Mouse (Mus musculus): ENCODE measurements around the gene Slc52a3. TPM values are rescaled to one million over a fixed set of nuclear protein-coding genes. Genes with fewer than 3 reads are reported as not detected.

Slc52a3 gene
- polyA plus RNA-seq, 2 experiments, result 2.7 to 3.6 TPM

GRCm38 (mm10) chr2:152048003-152048980 is 52.0 kb downstream of the Slc52a3 start:
- Histone ChIP-seq H3K9me3 (ENCODE audit: control insufficient read depth, low read length) (no peaks in the 10 kb centered on the region), H3K4me2 (replicated peaks; ENCODE audit: low read depth, low read length, severe bottlenecking) (peak overlapping the region; percentile 96), H3K4me1 (ENCODE audit: control insufficient read depth, insufficient read depth, low read length) (peaks cover 2% of the 10 kb centered on the region; the same call in 1 of the 2 replicates), H3K27me3 (ENCODE audit: control insufficient read depth, insufficient read depth, low read length) (peaks cover 55% of the 10 kb centered on the region), H3K27ac (replicated peaks; ENCODE audit: low read depth, low read length) (no peak overlapping the region), H3K36me3 (ENCODE audit: control insufficient read depth, insufficient read depth, low read length) (no peaks in the 10 kb centered on the region), H3K9ac (ENCODE audit: low read depth, low read length, severe bottlenecking) (peak overlapping the region; percentile 60), H3K4me3 (replicated peaks; ENCODE audit: low read length) (peak overlapping the region; percentile 53)
- ATAC-seq (ENCODE audit: low FRiP score, low read depth), result 0 out of 2 replicates have a peak, but pooled peaks have one; percentile 42
- no peak for TF ChIP-seq POLR2A (IDR thresholded peaks at IDR 0.05; ENCODE audit: borderline replicate concordance, extremely low read depth, insufficient read depth, insufficient read length)
- DNase-seq (ENCODE audit: low spot score), result no peak
- under 1% methylated on average over 37 of the region's 82 CpGs for WGBS

- Histone ChIP-seq H3K9me3 (ENCODE audit: control insufficient read depth, low read length) (no peaks in the 10 kb centered on the region), H3K36me3 (ENCODE audit: control insufficient read depth, insufficient read depth, low read length) (no peaks in the 10 kb centered on the region), H3K4me1 (ENCODE audit: control insufficient read depth, insufficient read depth, low read length) (peaks cover 2% of the 10 kb centered on the region; the same call in 1 of the 2 replicates), H3K4me2 (replicated peaks; ENCODE audit: low read depth, low read length, severe bottlenecking) (peak overlapping the region; percentile 96), H3K27ac (replicated peaks; ENCODE audit: low read depth, low read length) (no peak overlapping the region), H3K27me3 (ENCODE audit: control insufficient read depth, insufficient read depth, low read length) (peaks cover 55% of the 10 kb centered on the region), H3K4me3 (replicated peaks; ENCODE audit: low read length) (peak overlapping the region; percentile 53), H3K9ac (ENCODE audit: low read depth, low read length, severe bottlenecking) (peak overlapping the region; percentile 60)
- no peak for TF ChIP-seq POLR2A (IDR thresholded peaks at IDR 0.05; ENCODE audit: borderline replicate concordance, extremely low read depth, insufficient read depth, insufficient read length)
- ATAC-seq (ENCODE audit: low FRiP score, low read depth), result 0 out of 2 replicates have a peak, but pooled peaks have one; percentile 11
- no peak for DNase-seq (ENCODE audit: low spot score)
- under 1% methylated on average over 24 of the region's 24 CpGs for WGBS
These were observed 52.7 kb downstream of the Slc52a3 start for GRCm38 (mm10) chr2:152048981-152049441.

GRCm38 (mm10) chr2:152049611-152050270 is 53.4 kb downstream of the Slc52a3 start:
- TF ChIP-seq POLR2A (IDR thresholded peaks at IDR 0.05; ENCODE audit: borderline replicate concordance, extremely low read depth, insufficient read depth, insufficient read length), result no peak
- H3K4me2 ChIP-seq (replicated peaks; ENCODE audit: low read depth, low read length, severe bottlenecking), result peak overlapping the region; percentile 96; the same call in 1 of the 2 replicates
- peaks cover 2% of the 10 kb centered on the region; the same call in 1 of the 2 replicates for H3K4me1 ChIP-seq (ENCODE audit: control insufficient read depth, insufficient read depth, low read length)
- 4% methylated on average over 13 of the region's 13 CpGs for WGBS
- H3K4me3 ChIP-seq (replicated peaks; ENCODE audit: low read length), result no peak overlapping the region; the same call in 1 of the 2 replicates
- ATAC-seq (ENCODE audit: low FRiP score, low read depth), result no peak
- no peak overlapping the region for H3K9ac ChIP-seq (ENCODE audit: low read depth, low read length, severe bottlenecking)
- H3K36me3 ChIP-seq (ENCODE audit: control insufficient read depth, insufficient read depth, low read length), result no peaks in the 10 kb centered on the region
- peaks cover 55% of the 10 kb centered on the region for H3K27me3 ChIP-seq (ENCODE audit: control insufficient read depth, insufficient read depth, low read length)
- DNase-seq (ENCODE audit: low spot score), result no peak
- no peak overlapping the region for H3K27ac ChIP-seq (replicated peaks; ENCODE audit: low read depth, low read length)
- H3K9me3 ChIP-seq (ENCODE audit: control insufficient read depth, low read length), result no peaks in the 10 kb centered on the region

GRCm38 (mm10) chr2:152050316-152050715 is 54.0 kb downstream of the Slc52a3 start:
- Histone ChIP-seq H3K4me3 (replicated peaks; ENCODE audit: low read length) (no peak overlapping the region), H3K27ac (replicated peaks; ENCODE audit: low read depth, low read length) (no peak overlapping the region), H3K4me2 (replicated peaks; ENCODE audit: low read depth, low read length, severe bottlenecking) (no peak overlapping the region), H3K27me3 (ENCODE audit: control insufficient read depth, insufficient read depth, low read length) (peaks cover 55% of the 10 kb centered on the region), H3K9ac (ENCODE audit: low read depth, low read length, severe bottlenecking) (no peak overlapping the region), H3K4me1 (ENCODE audit: control insufficient read depth, insufficient read depth, low read length) (peaks cover 2% of the 10 kb centered on the region; the same call in 1 of the 2 replicates), H3K36me3 (ENCODE audit: control insufficient read depth, insufficient read depth, low read length) (no peaks in the 10 kb centered on the region), H3K9me3 (ENCODE audit: control insufficient read depth, low read length) (no peaks in the 10 kb centered on the region)
- WGBS, result 9% methylated on average over 7 of the region's 7 CpGs
- DNase-seq (ENCODE audit: low spot score), result no peak
- no peak for ATAC-seq (ENCODE audit: low FRiP score, low read depth)
- TF ChIP-seq POLR2A (IDR thresholded peaks at IDR 0.05; ENCODE audit: borderline replicate concordance, extremely low read depth, insufficient read depth, insufficient read length), result no peak

- no peak overlapping the region for H3K4me2 ChIP-seq (replicated peaks; ENCODE audit: low read depth, low read length, severe bottlenecking)
- WGBS, result 67% methylated on average over 3 of the region's 3 CpGs
- DNase-seq (ENCODE audit: low spot score) (no peak), ATAC-seq (ENCODE audit: low FRiP score, low read depth) (no peak)
- no peak for TF ChIP-seq POLR2A (IDR thresholded peaks at IDR 0.05; ENCODE audit: borderline replicate concordance, extremely low read depth, insufficient read depth, insufficient read length)
- no peaks in the 10 kb centered on the region for H3K36me3 ChIP-seq (ENCODE audit: control insufficient read depth, insufficient read depth, low read length)
- H3K27me3 ChIP-seq (ENCODE audit: control insufficient read depth, insufficient read depth, low read length), result peaks cover 48% of the 10 kb centered on the region
- no peak overlapping the region for H3K27ac ChIP-seq (replicated peaks; ENCODE audit: low read depth, low read length)
- no peak overlapping the region for H3K4me3 ChIP-seq (replicated peaks; ENCODE audit: low read length)
- H3K4me1 ChIP-seq (ENCODE audit: control insufficient read depth, insufficient read depth, low read length), result peaks cover 2% of the 10 kb centered on the region; the same call in 1 of the 2 replicates
- H3K9me3 ChIP-seq (ENCODE audit: control insufficient read depth, low read length), result no peaks in the 10 kb centered on the region
- H3K9ac ChIP-seq (ENCODE audit: low read depth, low read length, severe bottlenecking), result no peak overlapping the region
These were observed 55.7 kb downstream of the Slc52a3 start for GRCm38 (mm10) chr2:152051985-152052384.
